Mouse (Mus musculus) ES-E14 (cell line): Measurements from ENCODE around the gene Lama2. TPM values are rescaled to one million over a fixed set of nuclear protein-coding genes. Genes with fewer than 3 reads are reported as not detected.

Experiments used
- DNase-seq: peaks from one replicate; pipeline ENCODE4 v3.0.0-alpha.2; 2013; ENCODE audit warnings: low read depth, low spot score
- H3K27ac ChIP-seq: 2 replicates; pipeline ENCODE4 v1.5.1; 2012; ENCODE audit warnings: low read depth, mild to moderate bottlenecking, low read length, moderate library complexity, mixed read lengths; ENCODE audit not compliant: poor library complexity, insufficient read depth, severe bottlenecking
- H3K36me3 ChIP-seq: 2 replicates; pipeline ENCODE4 v1.6.1; 2012; ENCODE audit warnings: mild to moderate bottlenecking, low read length, moderate library complexity, mixed read lengths; ENCODE audit not compliant: control insufficient read depth, poor library complexity, insufficient read depth, severe bottlenecking
- H3K4me1 ChIP-seq, 2 experiments: fragments of 150-350 bp in 1 of 2; sonication (generic) in 1 of 2; 2 replicates each; pipeline ENCODE4 v1.6.1; 2012; ENCODE audit warnings: low read length in 2 of 2, mild to moderate bottlenecking in 1 of 2, mixed read lengths in 1 of 2; ENCODE audit not compliant: control insufficient read depth in 2 of 2, insufficient read depth in 2 of 2, poor library complexity in 1 of 2
- H3K4me3 ChIP-seq, 2 experiments: fragments of 150-350 bp in 1 of 2; sonication (generic) in 1 of 2; 2 replicates each; pipeline ENCODE4 v1.5.1; 2012; ENCODE audit warnings: low read length in 2 of 2, low read depth in 1 of 2, mild to moderate bottlenecking in 1 of 2, mixed read lengths in 1 of 2; ENCODE audit not compliant: insufficient read depth in 1 of 2, poor library complexity in 1 of 2, severe bottlenecking in 1 of 2
- H3K9ac ChIP-seq: 2 replicates; pipeline ENCODE4 v1.6.1; 2012; ENCODE audit warnings: low read depth, mild to moderate bottlenecking, low read length, mixed read lengths; ENCODE audit not compliant: poor library complexity, insufficient read depth, severe bottlenecking
- H3K9me3 ChIP-seq: fragments of 150-350 bp; sonication (generic); 2 replicates; pipeline ENCODE4 v1.6.1; 2012; ENCODE audit warnings: low read depth, mild to moderate bottlenecking, low read length; ENCODE audit not compliant: control insufficient read depth, insufficient read depth
- CHD2 ChIP-seq: IDR thresholded peaks from 2 replicates; pipeline ENCODE4 v1.6.1; 2014; ENCODE audit warnings: mild to moderate bottlenecking, low read depth, low read length, inconsistent platforms
- HCFC1 ChIP-seq: IDR thresholded peaks from 2 replicates; pipeline ENCODE4 v1.6.1; 2012; ENCODE audit warnings: low read length, inconsistent platforms, borderline replicate concordance; ENCODE audit not compliant: insufficient read depth
- MAFK ChIP-seq: IDR thresholded peaks from 2 replicates; pipeline ENCODE4 v1.6.1; 2014; ENCODE audit warnings: mild to moderate bottlenecking, low read depth, low read length, inconsistent platforms; ENCODE audit not compliant: insufficient read depth
- ZC3H11A ChIP-seq: IDR thresholded peaks from 2 replicates; pipeline ENCODE4 v1.6.1; 2012; ENCODE audit warnings: low read depth, mild to moderate bottlenecking, inconsistent platforms, low read length, borderline replicate concordance
- ZNF384 ChIP-seq: IDR thresholded peaks from 2 replicates; pipeline ENCODE4 v1.6.1; 2012; ENCODE audit warnings: low read depth, low read length, inconsistent platforms
- in situ Hi-C, 2 experiments: fragments of 600-800 bp; cut with MboI; formaldehyde crosslinking; loops; one replicate each; pipeline ENCODE4 v1.15.1; 2025; ENCODE audit warnings: low sequenced_read_pairs in 2 of 2, inconsistent platforms in 1 of 2; ENCODE audit not compliant: unreplicated experiment in 2 of 2
- total RNA-seq: library from RNA; depleted of rRNA; stranded (reverse); fragments of 300-350 nt; gene quantifications from 2 replicates; pipeline ENCODE4 v1.2.3, GENCODE M21; 2012

Lama2 gene
- total RNA-seq, 1 experiment = 0.09 TPM

GRCm38 (mm10) chr10:27207320-27207719 is 412.2 kb downstream of the Lama2 start:
- H3K9ac ChIP-seq = no peak overlapping the region
- in situ Hi-C loops = no loop called here
- H3K4me1 ChIP-seq = no peaks in the 10 kb centered on the region
- H3K9me3 ChIP-seq = no peaks in the 10 kb centered on the region
- no peak overlapping the region for H3K27ac ChIP-seq
- TF ChIP-seq CHD2 = no peak
- no peak for TF ChIP-seq ZC3H11A
- TF ChIP-seq HCFC1 = no peak
- no peak for TF ChIP-seq MAFK
- TF ChIP-seq ZNF384 = no peak
- no peaks in the 10 kb centered on the region for H3K36me3 ChIP-seq
- H3K4me3 ChIP-seq = no peak overlapping the region
- no peak for DNase-seq

- Histone ChIP-seq H3K36me3 (no peaks in the 10 kb centered on the region), H3K4me1 (no peaks in the 10 kb centered on the region), H3K9ac (no peak overlapping the region), H3K27ac (no peak overlapping the region), H3K4me3 (no peak overlapping the region), H3K9me3 (no peaks in the 10 kb centered on the region)
- TF ChIP-seq ZC3H11A (no peak), CHD2 (no peak), MAFK (no peak), HCFC1 (no peak), ZNF384 (no peak)
- DNase-seq = no peak
- in situ Hi-C loops = no loop called here
Measured at GRCm38 (mm10) chr10:27198443-27198842, 421.1 kb downstream of the Lama2 start.

GRCm38 (mm10) chr10:27193986-27194908 is 425.3 kb downstream of the Lama2 start:
- no peak overlapping the region for H3K27ac ChIP-seq
- no peaks in the 10 kb centered on the region for H3K36me3 ChIP-seq
- in situ Hi-C loops = no loop called here
- DNase-seq = no peak
- no peaks in the 10 kb centered on the region for H3K4me1 ChIP-seq
- TF ChIP-seq ZC3H11A = no peak
- no peak for TF ChIP-seq ZNF384
- no peak for TF ChIP-seq MAFK
- no peak for TF ChIP-seq CHD2
- TF ChIP-seq HCFC1 = no peak
- H3K9ac ChIP-seq = no peak overlapping the region
- no peaks in the 10 kb centered on the region for H3K9me3 ChIP-seq
- no peak overlapping the region for H3K4me3 ChIP-seq

- Histone ChIP-seq H3K9me3 (no peaks in the 10 kb centered on the region), H3K27ac (no peak overlapping the region), H3K4me1 (no peaks in the 10 kb centered on the region), H3K36me3 (no peaks in the 10 kb centered on the region), H3K4me3 (no peak overlapping the region), H3K9ac (no peak overlapping the region)
- TF ChIP-seq CHD2 = no peak
- TF ChIP-seq MAFK = no peak
- no peak for TF ChIP-seq ZC3H11A
- in situ Hi-C loops = no loop called here
- no peak for DNase-seq
Measured at GRCm38 (mm10) chr10:27188630-27189365, 430.8 kb downstream of the Lama2 start.

- no peak for DNase-seq
- Histone ChIP-seq H3K4me1 (no peaks in the 10 kb centered on the region), H3K36me3 (no peaks in the 10 kb centered on the region), H3K4me3 (no peak overlapping the region), H3K27ac (no peak overlapping the region), H3K9me3 (no peaks in the 10 kb centered on the region), H3K9ac (no peak overlapping the region)
- TF ChIP-seq ZNF384 = no peak
- no peak for TF ChIP-seq ZC3H11A
- TF ChIP-seq CHD2 = no peak
- no peak for TF ChIP-seq HCFC1
- in situ Hi-C loops = no loop called here
Measured at GRCm38 (mm10) chr10:27184185-27184584, 435.4 kb downstream of the Lama2 start.
